Mouse (Mus musculus) neural tube, embryonic 12.5 days (tissue): ENCODE measurements around the gene Hoxd10. TPM values are rescaled to one million over a fixed set of nuclear protein-coding genes. Genes with fewer than 3 reads are reported as not detected.

ENCODE experiments used
- ATAC-seq: fragments of 200-750 bp; cut with Nextera tagmentation; 2 replicates; pipeline ENCODE4 v1.8.0; 2017; ENCODE audit warnings: low read depth, mild to moderate bottlenecking, moderate TSS enrichment, moderate library complexity; ENCODE audit not compliant: low FRiP score
- H3K27ac ChIP-seq: fragments of 300-500 bp; sonication (generic); 2 replicates; pipeline ENCODE4 v1.5.1; 2016
- H3K27me3 ChIP-seq: fragments of 300-500 bp; sonication (generic); replicated peaks from 2 replicates; pipeline ENCODE4 v1.6.1; 2016; ENCODE audit warnings: mild to moderate bottlenecking
- H3K36me3 ChIP-seq: fragments of 300-500 bp; sonication (generic); 2 replicates; pipeline ENCODE4 v1.6.1; 2016; ENCODE audit warnings: mild to moderate bottlenecking
- H3K4me1 ChIP-seq: fragments of 300-500 bp; sonication (generic); 2 replicates; pipeline ENCODE4 v1.6.1; 2016
- H3K4me2 ChIP-seq: fragments of 300-500 bp; sonication (generic); replicated peaks from 2 replicates; pipeline ENCODE4 v1.6.1; 2016; ENCODE audit warnings: mild to moderate bottlenecking
- H3K4me3 ChIP-seq: fragments of 300-500 bp; sonication (generic); 2 replicates; pipeline ENCODE4 v1.5.1; 2016
- H3K9ac ChIP-seq: fragments of 300-500 bp; sonication (generic); 2 replicates; pipeline ENCODE4 v1.6.1; 2016; ENCODE audit warnings: mild to moderate bottlenecking
- H3K9me3 ChIP-seq: fragments of 300-500 bp; sonication (generic); 2 replicates; pipeline ENCODE4 v1.6.1; 2016; ENCODE audit warnings: mild to moderate bottlenecking
- WGBS: fragments of 180-500 bp; shearing (Covaris S2); methylation state at CpG from one replicate; pipeline ENCODE4 v1.1.7; 2016; 5-methylcytosine and 5-hydroxymethylcytosine counted together
- polyA plus RNA-seq: library from polyadenylated mRNA; unstranded; fragments of >200 nt; fragmentation: Nextera tagmentation; extraction: Ambion mirVana; gene quantifications from 2 replicates; pipeline ENCODE4 v1.2.1, GENCODE M21; 2016

Gene Hoxd10
- polyA plus RNA-seq, 1 experiment from 2014 or later: 49.0 TPM

GRCm38 (mm10) chr2:74713239-74714150, 21.8 kb downstream of the Hoxd10 start:
- H3K27me3 ChIP-seq: no peaks in the 10 kb centered on the region
- H3K9me3 ChIP-seq: no peaks in the 10 kb centered on the region
- no peaks in the 10 kb centered on the region for H3K36me3 ChIP-seq
- H3K4me3 ChIP-seq: peak overlapping the region; percentile 90
- H3K4me1 ChIP-seq: peaks cover 54% of the 10 kb centered on the region
- H3K4me2 ChIP-seq: peak overlapping the region; percentile 96
- no peak for ATAC-seq
- 2% methylated on average over 19 of the region's 19 CpGs for WGBS
- H3K27ac ChIP-seq: peak overlapping the region; percentile 89
- peak overlapping the region; percentile 100 for H3K9ac ChIP-seq

GRCm38 (mm10) chr2:74714156-74714789, 22.5 kb downstream of the Hoxd10 start:
- peak overlapping the region; percentile 96 for H3K4me2 ChIP-seq
- no peaks in the 10 kb centered on the region for H3K27me3 ChIP-seq
- no peaks in the 10 kb centered on the region for H3K9me3 ChIP-seq
- H3K36me3 ChIP-seq: no peaks in the 10 kb centered on the region
- no peak for ATAC-seq
- H3K4me1 ChIP-seq: peaks cover 54% of the 10 kb centered on the region
- H3K4me3 ChIP-seq: peak overlapping the region; percentile 90
- H3K9ac ChIP-seq: peak overlapping the region; percentile 100
- WGBS: 2% methylated on average over 18 of the region's 18 CpGs
- H3K27ac ChIP-seq: peak overlapping the region; percentile 89

- no peaks in the 10 kb centered on the region for H3K36me3 ChIP-seq
- peak overlapping the region; percentile 96 for H3K4me2 ChIP-seq
- H3K4me1 ChIP-seq: peaks cover 54% of the 10 kb centered on the region
- 1% methylated on average over 14 of the region's 14 CpGs for WGBS
- H3K9me3 ChIP-seq: no peaks in the 10 kb centered on the region
- H3K27ac ChIP-seq: peak overlapping the region; percentile 89
- peak overlapping the region; percentile 90 for H3K4me3 ChIP-seq
- peak overlapping the region; percentile 100 for H3K9ac ChIP-seq
- no peaks in the 10 kb centered on the region for H3K27me3 ChIP-seq
- ATAC-seq: peak; percentile 82
Observed at GRCm38 (mm10) chr2:74714881-74715280, 23.2 kb downstream of the Hoxd10 start.

GRCm38 (mm10) chr2:74715504-74716241, 23.9 kb downstream of the Hoxd10 start:
- WGBS: 2% methylated on average over 26 of the region's 26 CpGs
- peak; percentile 64 for ATAC-seq
- peak overlapping the region; percentile 89; the same call in 1 of the 2 replicates for H3K27ac ChIP-seq
- no peaks in the 10 kb centered on the region for H3K36me3 ChIP-seq
- peak overlapping the region; percentile 90 for H3K4me3 ChIP-seq
- H3K4me2 ChIP-seq: peak overlapping the region; percentile 96
- no peaks in the 10 kb centered on the region for H3K27me3 ChIP-seq
- H3K9me3 ChIP-seq: no peaks in the 10 kb centered on the region
- H3K9ac ChIP-seq: peak overlapping the region; percentile 100
- peaks cover 55% of the 10 kb centered on the region for H3K4me1 ChIP-seq

- H3K4me2 ChIP-seq: peak overlapping the region; percentile 96
Observed at GRCm38 (mm10) chr2:74720384-74720783, 28.7 kb downstream of the Hoxd10 start.

GRCm38 (mm10) chr2:74720955-74721491, 29.3 kb downstream of the Hoxd10 start:
- H3K9me3 ChIP-seq: no peaks in the 10 kb centered on the region
- H3K36me3 ChIP-seq: peaks cover 2% of the 10 kb centered on the region; the same call in 1 of the 2 replicates
- peak overlapping the region; percentile 24 for H3K4me3 ChIP-seq
- 2% methylated on average over 5 of the region's 5 CpGs for WGBS
- no peaks in the 10 kb centered on the region for H3K27me3 ChIP-seq
- ATAC-seq: peak; percentile 32
- H3K4me1 ChIP-seq: peaks cover 95% of the 10 kb centered on the region
- peak overlapping the region; percentile 96 for H3K4me2 ChIP-seq
- H3K27ac ChIP-seq: peak overlapping the region; percentile 82
- peak overlapping the region; percentile 57 for H3K9ac ChIP-seq

More at GRCm38 (mm10) chr2:74720384-74720783, 28.7 kb downstream of the Hoxd10 start:
- Histone ChIP-seq H3K4me1 (peaks cover 96% of the 10 kb centered on the region), H3K36me3 (peaks cover 2% of the 10 kb centered on the region; the same call in 1 of the 2 replicates), H3K9ac (peak overlapping the region; percentile 57; the same call in 1 of the 2 replicates), H3K27ac (peak overlapping the region; percentile 3; the same call in 1 of the 2 replicates), H3K27me3 (no peaks in the 10 kb centered on the region), H3K4me3 (0 out of 2 replicates have a peak overlapping the region, but pooled peaks have one; percentile 11), H3K9me3 (no peaks in the 10 kb centered on the region)
- ATAC-seq: no peak
- WGBS: 2% methylated on average over 2 of the region's 2 CpGs

GRCm38 (mm10) chr2:74721882-74722281, 30.2 kb downstream of the Hoxd10 start:
- Histone ChIP-seq H3K36me3 (peaks cover 7% of the 10 kb centered on the region; the same call in 1 of the 2 replicates), H3K4me2 (peak overlapping the region; percentile 96), H3K9ac (peak overlapping the region; percentile 96), H3K4me3 (peak overlapping the region; percentile 56), H3K27me3 (no peaks in the 10 kb centered on the region), H3K4me1 (peaks cover 97% of the 10 kb centered on the region), H3K27ac (peak overlapping the region; percentile 26; the same call in 1 of the 2 replicates), H3K9me3 (no peaks in the 10 kb centered on the region)
- peak; percentile 27; the same call in 1 of the 2 replicates for ATAC-seq
- under 1% methylated on average over 6 of the region's 6 CpGs for WGBS

GRCm38 (mm10) chr2:74722949-74723348, 31.2 kb downstream of the Hoxd10 start:
- Histone ChIP-seq H3K9ac (peak overlapping the region; percentile 96), H3K4me1 (peaks cover 97% of the 10 kb centered on the region)

GRCm38 (mm10) chr2:74724244-74725015, 32.7 kb downstream of the Hoxd10 start:
- Histone ChIP-seq H3K9me3 (no peaks in the 10 kb centered on the region), H3K4me1 (peaks cover 95% of the 10 kb centered on the region), H3K27ac (peak overlapping the region; percentile 51; the same call in 1 of the 2 replicates), H3K9ac (peak overlapping the region; percentile 96), H3K36me3 (peaks cover 24% of the 10 kb centered on the region), H3K27me3 (no peaks in the 10 kb centered on the region), H3K4me3 (peak overlapping the region; percentile 56), H3K4me2 (peak overlapping the region; percentile 96)
- 10% methylated on average over 7 of the region's 7 CpGs for WGBS
- no peak for ATAC-seq

More at GRCm38 (mm10) chr2:74722949-74723348, 31.2 kb downstream of the Hoxd10 start:
- Histone ChIP-seq H3K9me3 (no peaks in the 10 kb centered on the region), H3K27ac (peak overlapping the region; percentile 51; the same call in 1 of the 2 replicates), H3K27me3 (no peaks in the 10 kb centered on the region), H3K36me3 (peaks cover 15% of the 10 kb centered on the region), H3K4me3 (peak overlapping the region; percentile 56), H3K4me2 (peak overlapping the region; percentile 96)
- no peak for ATAC-seq
- 2% methylated on average over 8 of the region's 8 CpGs for WGBS

GRCm38 (mm10) chr2:74725171-74725570, 33.4 kb downstream of the Hoxd10 start:
- Histone ChIP-seq H3K27me3 (no peaks in the 10 kb centered on the region), H3K9me3 (no peaks in the 10 kb centered on the region), H3K36me3 (peaks cover 24% of the 10 kb centered on the region), H3K4me3 (peak overlapping the region; percentile 56), H3K4me1 (peaks cover 93% of the 10 kb centered on the region), H3K9ac (peak overlapping the region; percentile 96), H3K27ac (peak overlapping the region; percentile 93), H3K4me2 (peak overlapping the region; percentile 96)
- 6% methylated on average over 17 of the region's 17 CpGs for WGBS
- ATAC-seq: no peak
